Mouse (Mus musculus): ENCODE results near the gene Prkrip1. TPM values are rescaled to one million over a fixed set of nuclear protein-coding genes. Genes with fewer than 3 reads are reported as not detected.
"Not testable (repeated sequence)": the region's sequence is repeated elsewhere in the genome, so short reads cannot be mapped to it uniquely, and the experiment has no call there.

Prkrip1 gene
- polyA plus RNA-seq, 1 experiment from 2014 or later: 85.0 TPM

GRCm38 (mm10) chr5:136163807-136164474, 34.8 kb downstream of the Prkrip1 start:
- Histone ChIP-seq H3K4me2 (ENCODE audit: low read depth, severe bottlenecking) (no peak overlapping the region), H3K27ac (replicated peaks; ENCODE audit: low read depth, low read length) (no peak overlapping the region), H3K9me3 (ENCODE audit: control insufficient read depth, low read length) (0 out of 2 replicates have a peak, but pooled peaks cover 3% of the 10 kb centered on the region), H3K4me3 (ENCODE audit: low read depth, low read length) (no peak overlapping the region), H3K27me3 (ENCODE audit: control insufficient read depth, insufficient read depth, low read length) (no peaks in the 10 kb centered on the region), H3K9ac (ENCODE audit: low read length) (no peak overlapping the region), H3K36me3 (ENCODE audit: control insufficient read depth, insufficient read depth, low read length) (no peaks in the 10 kb centered on the region), H3K4me1 (ENCODE audit: control insufficient read depth, insufficient read depth, low read length) (no peaks in the 10 kb centered on the region)
- ATAC-seq (ENCODE audit: insufficient number of reproducible peaks, low FRiP score, low TSS enrichment, low read depth) (no peak), DNase-seq (ENCODE audit: low spot score) (no peak)
- 85% methylated on average over 11 of the region's 11 CpGs for WGBS

GRCm38 (mm10) chr5:136160084-136160483, 38.7 kb downstream of the Prkrip1 start:
- not testable (repeated sequence) for H3K4me1 ChIP-seq (ENCODE audit: control insufficient read depth, insufficient read depth, low read length); H3K9ac ChIP-seq (ENCODE audit: low read length); H3K9me3 ChIP-seq (ENCODE audit: control insufficient read depth, low read length); H3K4me3 ChIP-seq (ENCODE audit: low read depth, low read length); H3K4me2 ChIP-seq (ENCODE audit: low read depth, severe bottlenecking); H3K36me3 ChIP-seq (ENCODE audit: control insufficient read depth, insufficient read depth, low read length); DNase-seq (ENCODE audit: low spot score); H3K27ac ChIP-seq (replicated peaks; ENCODE audit: low read depth, low read length); H3K27me3 ChIP-seq (ENCODE audit: control insufficient read depth, insufficient read depth, low read length); ATAC-seq (ENCODE audit: insufficient number of reproducible peaks, low FRiP score, low TSS enrichment, low read depth)
- WGBS: 86% methylated on average over 11 of the region's 12 CpGs

- no peak overlapping the region for H3K4me3 ChIP-seq (ENCODE audit: low read depth, low read length)
- no peak for ATAC-seq (ENCODE audit: insufficient number of reproducible peaks, low FRiP score, low TSS enrichment, low read depth)
- no peak overlapping the region for H3K9ac ChIP-seq (ENCODE audit: low read length)
- no peaks in the 10 kb centered on the region for H3K36me3 ChIP-seq (ENCODE audit: control insufficient read depth, insufficient read depth, low read length)
- no peak overlapping the region for H3K4me2 ChIP-seq (ENCODE audit: low read depth, severe bottlenecking)
- WGBS: 87% methylated on average over 5 of the region's 5 CpGs
- H3K27ac ChIP-seq (replicated peaks; ENCODE audit: low read depth, low read length): no peak overlapping the region
- H3K9me3 ChIP-seq (ENCODE audit: control insufficient read depth, low read length): no peaks in the 10 kb centered on the region
- no peak for DNase-seq (ENCODE audit: low spot score)
- no peaks in the 10 kb centered on the region for H3K4me1 ChIP-seq (ENCODE audit: control insufficient read depth, insufficient read depth, low read length)
- H3K27me3 ChIP-seq (ENCODE audit: control insufficient read depth, insufficient read depth, low read length): no peaks in the 10 kb centered on the region
Measured at GRCm38 (mm10) chr5:136155399-136155798, 43.4 kb downstream of the Prkrip1 start.

GRCm38 (mm10) chr5:136152365-136152764, 46.4 kb downstream of the Prkrip1 start:
- H3K36me3 ChIP-seq (ENCODE audit: control insufficient read depth, insufficient read depth, low read length): no peaks in the 10 kb centered on the region
- DNase-seq (ENCODE audit: low spot score) (no peak), ATAC-seq (ENCODE audit: insufficient number of reproducible peaks, low FRiP score, low TSS enrichment, low read depth) (no peak)
- WGBS: 82% methylated on average over 8 of the region's 8 CpGs
- no peaks in the 10 kb centered on the region for H3K27me3 ChIP-seq (ENCODE audit: control insufficient read depth, insufficient read depth, low read length)
- no peak overlapping the region for H3K27ac ChIP-seq (replicated peaks; ENCODE audit: low read depth, low read length)
- no peaks in the 10 kb centered on the region for H3K9me3 ChIP-seq (ENCODE audit: control insufficient read depth, low read length)
- no peaks in the 10 kb centered on the region for H3K4me1 ChIP-seq (ENCODE audit: control insufficient read depth, insufficient read depth, low read length)
- H3K4me2 ChIP-seq (ENCODE audit: low read depth, severe bottlenecking): no peak overlapping the region
- H3K4me3 ChIP-seq (ENCODE audit: low read depth, low read length): no peak overlapping the region
- no peak overlapping the region for H3K9ac ChIP-seq (ENCODE audit: low read length)

GRCm38 (mm10) chr5:136149134-136149576, 49.6 kb downstream of the Prkrip1 start:
- not testable (repeated sequence) for H3K27me3 ChIP-seq (ENCODE audit: control insufficient read depth, insufficient read depth, low read length); H3K9me3 ChIP-seq (ENCODE audit: control insufficient read depth, low read length); H3K36me3 ChIP-seq (ENCODE audit: control insufficient read depth, insufficient read depth, low read length); H3K4me2 ChIP-seq (ENCODE audit: low read depth, severe bottlenecking); DNase-seq (ENCODE audit: low spot score); H3K9ac ChIP-seq (ENCODE audit: low read length); ATAC-seq (ENCODE audit: insufficient number of reproducible peaks, low FRiP score, low TSS enrichment, low read depth); H3K4me3 ChIP-seq (ENCODE audit: low read depth, low read length); H3K27ac ChIP-seq (replicated peaks; ENCODE audit: low read depth, low read length); H3K4me1 ChIP-seq (ENCODE audit: control insufficient read depth, insufficient read depth, low read length)
- 78% methylated on average over 5 of the region's 5 CpGs for WGBS

- ATAC-seq (ENCODE audit: insufficient number of reproducible peaks, low FRiP score, low TSS enrichment, low read depth) (no peak), DNase-seq (ENCODE audit: low spot score) (no peak)
- H3K27me3 ChIP-seq (ENCODE audit: control insufficient read depth, insufficient read depth, low read length): no peaks in the 10 kb centered on the region
- no peak overlapping the region for H3K27ac ChIP-seq (replicated peaks; ENCODE audit: low read depth, low read length)
- no peaks in the 10 kb centered on the region; the same call in 1 of the 2 replicates for H3K9me3 ChIP-seq (ENCODE audit: control insufficient read depth, low read length)
- no peak overlapping the region for H3K4me2 ChIP-seq (ENCODE audit: low read depth, severe bottlenecking)
- no peak overlapping the region for H3K9ac ChIP-seq (ENCODE audit: low read length)
- H3K4me1 ChIP-seq (ENCODE audit: control insufficient read depth, insufficient read depth, low read length): no peaks in the 10 kb centered on the region
- H3K4me3 ChIP-seq (ENCODE audit: low read depth, low read length): no peak overlapping the region
- no peaks in the 10 kb centered on the region for H3K36me3 ChIP-seq (ENCODE audit: control insufficient read depth, insufficient read depth, low read length)
- WGBS: 68% methylated on average over 8 of the region's 8 CpGs
Measured at GRCm38 (mm10) chr5:136147704-136148103, 51.1 kb downstream of the Prkrip1 start.

GRCm38 (mm10) chr5:136146936-136147335, 51.8 kb downstream of the Prkrip1 start:
- WGBS: 95% methylated on average over 1 of the region's 1 CpGs
- DNase-seq (ENCODE audit: low spot score): no peak
- ATAC-seq (ENCODE audit: insufficient number of reproducible peaks, low FRiP score, low TSS enrichment, low read depth): no peak
- no peaks in the 10 kb centered on the region for H3K27me3 ChIP-seq (ENCODE audit: control insufficient read depth, insufficient read depth, low read length)
- no peak overlapping the region for H3K4me3 ChIP-seq (ENCODE audit: low read depth, low read length)
- no peaks in the 10 kb centered on the region for H3K4me1 ChIP-seq (ENCODE audit: control insufficient read depth, insufficient read depth, low read length)
- H3K4me2 ChIP-seq (ENCODE audit: low read depth, severe bottlenecking): no peak overlapping the region
- H3K27ac ChIP-seq (replicated peaks; ENCODE audit: low read depth, low read length): no peak overlapping the region
- no peaks in the 10 kb centered on the region for H3K36me3 ChIP-seq (ENCODE audit: control insufficient read depth, insufficient read depth, low read length)
- H3K9ac ChIP-seq (ENCODE audit: low read length): no peak overlapping the region
- no peaks in the 10 kb centered on the region; the same call in 1 of the 2 replicates for H3K9me3 ChIP-seq (ENCODE audit: control insufficient read depth, low read length)

GRCm38 (mm10) chr5:136144606-136145430, 53.9 kb downstream of the Prkrip1 start:
- no peak overlapping the region for H3K9ac ChIP-seq (ENCODE audit: low read length)
- H3K27me3 ChIP-seq (ENCODE audit: control insufficient read depth, insufficient read depth, low read length): no peaks in the 10 kb centered on the region
- no peaks in the 10 kb centered on the region for H3K4me1 ChIP-seq (ENCODE audit: control insufficient read depth, insufficient read depth, low read length)
- H3K4me2 ChIP-seq (ENCODE audit: low read depth, severe bottlenecking): no peak overlapping the region
- ATAC-seq (ENCODE audit: insufficient number of reproducible peaks, low FRiP score, low TSS enrichment, low read depth) (no peak), DNase-seq (ENCODE audit: low spot score) (no peak)
- WGBS: 67% methylated on average over 12 of the region's 12 CpGs
- H3K36me3 ChIP-seq (ENCODE audit: control insufficient read depth, insufficient read depth, low read length): peaks cover 8% of the 10 kb centered on the region
- H3K4me3 ChIP-seq (ENCODE audit: low read depth, low read length): no peak overlapping the region
- no peaks in the 10 kb centered on the region; the same call in 1 of the 2 replicates for H3K9me3 ChIP-seq (ENCODE audit: control insufficient read depth, low read length)
- no peak overlapping the region for H3K27ac ChIP-seq (replicated peaks; ENCODE audit: low read depth, low read length)
